Mouse (Mus musculus): ENCODE results near the gene Dnajb1. TPM values are rescaled to one million over a fixed set of nuclear protein-coding genes. Genes with fewer than 3 reads are reported as not detected.
"Not testable (repeated sequence)": the region's sequence is repeated elsewhere in the genome, so short reads cannot be mapped to it uniquely, and the experiment has no call there.

Gene Dnajb1
- polyA plus RNA-seq, 1 experiment, result 27.7 TPM

DNA sequence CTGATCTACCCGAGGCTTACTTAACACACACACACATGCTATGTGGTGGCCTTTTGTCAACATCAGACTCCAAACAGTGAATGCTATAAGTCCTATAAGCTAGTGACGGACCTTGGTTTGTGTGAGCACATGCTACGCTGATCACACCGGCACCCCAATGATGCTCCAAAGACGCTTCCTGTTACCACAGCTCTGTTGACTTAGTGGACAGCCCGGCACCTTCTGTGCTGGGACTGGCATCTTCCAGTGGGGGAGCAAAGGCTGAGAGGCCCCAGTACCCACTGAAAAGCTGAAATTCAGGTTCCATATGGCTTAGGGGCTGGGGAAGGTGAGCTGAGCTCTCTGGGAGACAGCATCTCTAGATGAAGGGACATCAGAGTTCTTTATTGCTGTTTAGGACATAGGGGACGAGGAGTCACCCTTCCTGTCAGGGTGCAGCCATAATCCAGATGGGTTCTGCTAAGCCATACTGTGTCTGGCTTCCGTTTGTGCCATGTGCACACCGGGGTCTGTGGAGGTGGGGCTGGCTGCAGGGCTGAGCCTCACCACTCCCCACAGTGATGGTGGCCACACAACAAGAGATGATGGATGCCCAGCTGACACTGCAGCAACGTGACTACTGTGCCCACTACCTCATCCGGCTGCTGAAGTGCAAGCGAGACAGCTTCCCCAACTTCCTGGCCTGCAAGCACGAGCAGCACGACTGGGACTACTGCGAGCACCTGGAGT is 37.6 kb upstream of the Dnajb1 start:
- no peak overlapping the region for H3K27ac ChIP-seq (ENCODE audit: insufficient read depth, low read length)
- no peak overlapping the region for H3K4me3 ChIP-seq (ENCODE audit: insufficient read depth, low read length)
- H3K4me1 ChIP-seq (ENCODE audit: control insufficient read depth, insufficient read depth, low read length), result no peaks in the 10 kb centered on the region; the same call in 1 of the 2 replicates
- TF ChIP-seq POLR2A (IDR thresholded peaks at IDR 0.05; ENCODE audit: low read depth, low read length) (no peak), CTCF (IDR thresholded peaks at IDR 0.05; ENCODE audit: borderline replicate concordance, insufficient read depth, low read length) (no peak)

DNA sequence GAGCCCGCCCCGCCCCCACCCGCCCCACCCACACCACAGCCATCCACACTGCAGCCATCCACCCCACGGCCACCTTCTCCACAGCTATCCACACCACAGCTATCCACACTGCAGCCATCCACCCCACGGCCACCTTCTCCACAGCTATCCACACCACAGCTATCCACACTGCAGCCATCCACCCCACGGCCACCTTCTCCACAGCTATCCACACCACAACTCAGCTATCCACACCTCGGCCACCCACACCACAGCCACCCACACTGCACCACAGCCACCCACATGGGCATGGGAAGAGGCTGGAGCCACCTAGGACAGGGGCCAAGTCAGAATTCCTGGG is 37.0 kb upstream of the Dnajb1 start:
- H3K4me1 ChIP-seq (ENCODE audit: control insufficient read depth, insufficient read depth, low read length); H3K27ac ChIP-seq (ENCODE audit: insufficient read depth, low read length): not testable (repeated sequence)

DNA sequence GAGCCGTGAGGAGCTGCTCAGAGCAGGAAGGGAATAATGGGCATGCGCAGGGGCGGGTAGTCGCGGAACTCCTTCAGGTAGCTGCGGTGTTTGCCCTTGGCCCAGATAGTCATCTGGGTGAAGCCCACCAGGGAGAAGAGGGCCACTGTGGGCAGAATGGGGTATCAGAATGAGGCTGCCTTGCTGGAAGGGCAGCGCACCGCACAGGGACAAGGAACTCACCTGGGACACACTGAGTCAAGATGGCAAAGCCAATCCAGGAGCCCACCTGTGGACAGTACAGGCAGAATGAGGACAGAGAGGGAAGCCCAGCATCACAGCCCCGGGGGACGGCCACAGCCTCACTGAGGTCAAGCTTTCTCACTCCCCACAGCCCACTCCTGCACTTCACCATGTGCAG is 36.2 kb upstream of the Dnajb1 start:
- Histone ChIP-seq H3K27ac (ENCODE audit: insufficient read depth, low read length) (no peak overlapping the region), H3K4me1 (ENCODE audit: control insufficient read depth, insufficient read depth, low read length) (peaks cover 2% of the 10 kb centered on the region; the same call in 1 of the 2 replicates), H3K4me3 (ENCODE audit: insufficient read depth, low read length) (no peak overlapping the region)
- TF ChIP-seq POLR2A (IDR thresholded peaks at IDR 0.05; ENCODE audit: low read depth, low read length) (no peak), CTCF (IDR thresholded peaks at IDR 0.05; ENCODE audit: borderline replicate concordance, insufficient read depth, low read length) (no peak)

More for the DNA sequence above, 37.0 kb upstream of the Dnajb1 start:
- H3K4me3 ChIP-seq (ENCODE audit: insufficient read depth, low read length), result not testable (repeated sequence)

- no peak overlapping the region for H3K27ac ChIP-seq (ENCODE audit: insufficient read depth, low read length)
- TF ChIP-seq POLR2A (IDR thresholded peaks at IDR 0.05; ENCODE audit: low read depth, low read length) (no peak), CTCF (IDR thresholded peaks at IDR 0.05; ENCODE audit: borderline replicate concordance, insufficient read depth, low read length) (no peak)
- H3K4me1 ChIP-seq (ENCODE audit: control insufficient read depth, insufficient read depth, low read length), result peaks cover 2% of the 10 kb centered on the region; the same call in 1 of the 2 replicates
- no peak overlapping the region for H3K4me3 ChIP-seq (ENCODE audit: insufficient read depth, low read length)
Observed at GRCm38 (mm10) chr8:83572246-83572812, 35.7 kb upstream of the Dnajb1 start.

DNA sequence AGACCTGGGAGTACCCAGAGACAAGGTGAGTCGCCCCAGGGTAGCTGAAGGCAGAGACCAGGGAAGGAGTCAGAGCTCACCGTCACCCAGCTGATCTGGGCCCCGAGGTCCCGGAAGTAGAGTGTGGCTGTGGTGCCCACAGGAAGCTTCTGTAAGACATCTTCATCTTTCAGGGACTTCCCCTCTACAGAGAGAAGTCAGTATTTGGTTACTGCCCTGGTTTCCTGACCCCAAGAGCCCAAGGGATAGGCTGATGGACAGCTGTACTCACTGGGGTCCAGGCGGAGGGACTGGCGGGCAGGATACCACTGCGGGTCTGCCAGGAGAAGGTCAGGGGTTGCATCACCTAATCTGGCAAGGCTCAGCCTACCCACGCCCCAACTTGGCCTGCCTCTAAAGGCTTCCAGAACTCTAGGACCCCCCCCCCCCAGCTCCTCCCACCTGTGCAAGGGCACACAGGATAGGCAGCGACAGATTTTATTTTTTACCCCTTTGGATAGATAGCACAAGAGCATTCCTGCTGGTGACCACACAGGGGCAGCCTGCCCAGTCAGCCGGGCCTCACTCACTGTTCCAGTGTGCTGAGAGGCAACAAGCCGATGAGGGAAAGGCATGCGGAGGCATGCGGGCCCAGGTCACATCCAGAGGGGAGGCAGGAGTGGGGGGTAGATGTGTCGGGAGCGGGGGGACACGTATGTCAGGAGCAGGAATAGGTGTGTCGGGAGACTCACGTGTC is 34.7 kb upstream of the Dnajb1 start:
- peaks cover 2% of the 10 kb centered on the region; the same call in 1 of the 2 replicates for H3K4me1 ChIP-seq (ENCODE audit: control insufficient read depth, insufficient read depth, low read length)
- no peak overlapping the region for H3K4me3 ChIP-seq (ENCODE audit: insufficient read depth, low read length)
- no peak overlapping the region for H3K27ac ChIP-seq (ENCODE audit: insufficient read depth, low read length)
- no peak for TF ChIP-seq CTCF (IDR thresholded peaks at IDR 0.05; ENCODE audit: borderline replicate concordance, insufficient read depth, low read length)
- no peak for TF ChIP-seq POLR2A (IDR thresholded peaks at IDR 0.05; ENCODE audit: low read depth, low read length)

- TF ChIP-seq CTCF (IDR thresholded peaks at IDR 0.05; ENCODE audit: borderline replicate concordance, insufficient read depth, low read length) (no peak), POLR2A (IDR thresholded peaks at IDR 0.05; ENCODE audit: low read depth, low read length) (no peak)
- H3K4me1 ChIP-seq (ENCODE audit: control insufficient read depth, insufficient read depth, low read length), result peaks cover 2% of the 10 kb centered on the region; the same call in 1 of the 2 replicates
- H3K4me3 ChIP-seq (ENCODE audit: insufficient read depth, low read length), result no peak overlapping the region
- H3K27ac ChIP-seq (ENCODE audit: insufficient read depth, low read length), result no peak overlapping the region
Observed at GRCm38 (mm10) chr8:83574631-83575315, 33.2 kb upstream of the Dnajb1 start.

DNA sequence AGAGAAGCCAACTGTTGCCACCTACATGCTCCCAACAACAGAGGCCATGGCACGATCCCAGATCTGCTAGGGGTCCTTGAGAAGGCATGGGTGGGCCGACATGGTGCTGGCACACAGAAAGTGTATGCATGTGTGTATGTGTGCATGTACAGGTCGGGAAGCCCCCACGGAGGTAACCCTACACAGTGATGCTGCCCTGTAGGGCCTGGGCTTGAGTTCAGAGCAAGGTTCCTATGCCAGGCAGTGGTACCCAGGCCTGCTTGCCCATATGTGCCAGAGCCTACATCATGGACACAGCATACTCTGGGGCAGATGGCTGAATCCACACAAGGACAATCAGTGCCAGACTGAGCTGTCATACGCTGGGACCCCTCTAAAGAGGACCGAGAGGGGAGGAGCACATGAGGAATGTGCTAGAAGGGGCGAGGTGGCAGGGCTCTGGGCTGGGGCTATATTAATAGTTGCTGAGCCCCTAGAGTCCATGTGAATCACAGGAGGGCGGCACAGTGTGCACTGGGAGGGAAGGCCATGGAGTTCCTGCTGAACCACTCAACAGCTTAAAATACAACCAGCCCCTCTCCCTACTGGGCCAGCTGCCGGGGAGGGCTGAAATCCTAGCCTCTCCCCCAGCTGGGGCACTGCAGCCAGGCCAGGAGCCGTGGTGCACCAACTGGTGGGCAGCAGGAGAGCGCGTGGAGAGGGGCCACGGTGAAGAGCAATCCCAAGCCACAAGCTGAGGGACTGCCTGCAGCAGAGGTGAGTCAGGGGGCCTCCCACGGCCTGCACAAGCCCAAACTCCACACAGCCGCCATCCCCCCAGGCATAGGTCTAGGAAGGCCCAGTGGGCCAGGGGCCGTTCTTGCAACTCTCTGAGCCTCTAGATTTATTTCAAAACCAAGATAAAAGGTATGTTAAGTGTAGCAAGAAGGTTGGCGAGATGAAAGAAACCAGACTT is 32.2 kb upstream of the Dnajb1 start:
- no peak overlapping the region for H3K27ac ChIP-seq (ENCODE audit: insufficient read depth, low read length)
- H3K4me3 ChIP-seq (ENCODE audit: insufficient read depth, low read length), result no peak overlapping the region
- H3K4me1 ChIP-seq (ENCODE audit: control insufficient read depth, insufficient read depth, low read length), result peaks cover 2% of the 10 kb centered on the region; the same call in 1 of the 2 replicates
- TF ChIP-seq POLR2A (IDR thresholded peaks at IDR 0.05; ENCODE audit: low read depth, low read length) (no peak), CTCF (IDR thresholded peaks at IDR 0.05; ENCODE audit: borderline replicate concordance, insufficient read depth, low read length) (no peak)

- TF ChIP-seq POLR2A (IDR thresholded peaks at IDR 0.05; ENCODE audit: low read depth, low read length), result no peak
- TF ChIP-seq CTCF (IDR thresholded peaks at IDR 0.05; ENCODE audit: borderline replicate concordance, insufficient read depth, low read length), result no peak
- no peak overlapping the region for H3K4me3 ChIP-seq (ENCODE audit: insufficient read depth, low read length)
- H3K4me1 ChIP-seq (ENCODE audit: control insufficient read depth, insufficient read depth, low read length), result peaks cover 2% of the 10 kb centered on the region; the same call in 1 of the 2 replicates
- H3K27ac ChIP-seq (ENCODE audit: insufficient read depth, low read length), result no peak overlapping the region
Observed at GRCm38 (mm10) chr8:83576516-83576895, 31.5 kb upstream of the Dnajb1 start.

GRCm38 (mm10) chr8:83576921-83577320 is 31.1 kb upstream of the Dnajb1 start:
- Histone ChIP-seq H3K4me1 (ENCODE audit: control insufficient read depth, insufficient read depth, low read length) (peaks cover 2% of the 10 kb centered on the region; the same call in 1 of the 2 replicates), H3K4me3 (ENCODE audit: insufficient read depth, low read length) (no peak overlapping the region), H3K27ac (ENCODE audit: insufficient read depth, low read length) (no peak overlapping the region)
- TF ChIP-seq CTCF (IDR thresholded peaks at IDR 0.05; ENCODE audit: borderline replicate concordance, insufficient read depth, low read length), result no peak
- TF ChIP-seq POLR2A (IDR thresholded peaks at IDR 0.05; ENCODE audit: low read depth, low read length), result no peak

Measured in embryonic fibroblast, embryonic 13.5 days (primary cell).